Mouse (Mus musculus) forebrain, embryonic 13.5 days (tissue): Measurements from ENCODE around the gene Lrrc7. TPM values are rescaled to one million over a fixed set of nuclear protein-coding genes. Genes with fewer than 3 reads are reported as not detected.
A peak's percentile ranks its signal among the peaks of the same experiment; 100 is the strongest.

ENCODE experiments used
- ATAC-seq: fragments of 200-750 bp; cut with Nextera tagmentation; 2 replicates; pipeline ENCODE4 v1.8.0; 2017
- H3K27ac ChIP-seq: fragments of 300-500 bp; sonication (generic); 2 replicates; pipeline ENCODE4 v1.5.1; 2015; ENCODE audit warnings: inconsistent platforms, mild to moderate bottlenecking, moderate library complexity
- H3K27me3 ChIP-seq: fragments of 300-500 bp; sonication (generic); 2 replicates; pipeline ENCODE4 v1.6.1; 2015; ENCODE audit warnings: mild to moderate bottlenecking, inconsistent platforms
- H3K36me3 ChIP-seq: fragments of 300-500 bp; sonication (generic); 2 replicates; pipeline ENCODE4 v1.6.1; 2015; ENCODE audit warnings: mild to moderate bottlenecking, inconsistent platforms; ENCODE audit not compliant: poor library complexity, severe bottlenecking
- H3K4me1 ChIP-seq: fragments of 300-500 bp; sonication (generic); 2 replicates; pipeline ENCODE4 v1.6.1; 2015; ENCODE audit warnings: inconsistent platforms
- H3K4me2 ChIP-seq: fragments of 300-500 bp; sonication (generic); 2 replicates; pipeline ENCODE4 v1.6.1; 2015; ENCODE audit warnings: inconsistent platforms, mild to moderate bottlenecking, moderate library complexity
- H3K4me3 ChIP-seq: fragments of 300-500 bp; sonication (generic); 2 replicates; pipeline ENCODE4 v1.5.1; 2015; ENCODE audit warnings: mild to moderate bottlenecking, inconsistent platforms
- H3K9ac ChIP-seq: fragments of 300-500 bp; sonication (generic); 2 replicates; pipeline ENCODE4 v1.6.1; 2015; ENCODE audit warnings: mild to moderate bottlenecking, inconsistent platforms
- H3K9me3 ChIP-seq: fragments of 300-500 bp; sonication (generic); replicated peaks from 2 replicates; pipeline ENCODE4 v1.6.1; 2016; ENCODE audit warnings: inconsistent platforms
- WGBS: fragments of 180-500 bp; shearing (Covaris S2); methylation state at CpG from one replicate; pipeline ENCODE4 v1.1.7; 2015; 5-methylcytosine and 5-hydroxymethylcytosine counted together
- polyA plus RNA-seq: library from polyadenylated mRNA; unstranded; fragments of >200 nt; fragmentation: Nextera tagmentation; extraction: Ambion mirVana; gene quantifications from 2 replicates; pipeline ENCODE4 v1.2.1, GENCODE M21; 2015

The Lrrc7 gene
- polyA plus RNA-seq, 1 experiment from 2014 or later = 9.6 TPM

DNA sequence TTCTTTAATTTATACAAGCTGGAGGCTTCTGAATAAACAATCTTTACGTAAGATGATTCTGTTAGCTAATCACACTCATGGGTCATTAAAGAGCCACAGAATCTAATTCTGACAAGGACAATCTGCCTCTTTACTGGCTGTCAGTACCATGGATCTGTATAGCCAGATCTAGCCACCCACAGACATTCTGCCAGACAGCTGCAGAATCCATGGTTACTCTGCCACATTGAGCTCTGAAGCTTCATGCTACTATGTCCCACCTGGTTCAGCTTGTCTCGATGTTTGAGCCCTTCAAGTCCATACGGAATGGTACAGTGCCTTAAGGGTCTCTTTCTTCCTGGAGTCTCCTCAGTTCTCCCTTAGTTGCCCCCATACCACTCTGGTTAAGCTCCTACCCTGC lies 470.4 kb downstream of the Lrrc7 start:
- no peaks in the 10 kb centered on the region for H3K4me1 ChIP-seq
- H3K27me3 ChIP-seq = no peaks in the 10 kb centered on the region
- ATAC-seq = no peak
- 89% methylated on average over 3 of the region's 3 CpGs for WGBS
- H3K9me3 ChIP-seq = no peaks in the 10 kb centered on the region
- H3K36me3 ChIP-seq = no peaks in the 10 kb centered on the region
- no peak overlapping the region for H3K4me2 ChIP-seq
- no peak overlapping the region for H3K9ac ChIP-seq
- H3K27ac ChIP-seq = no peak overlapping the region
- no peak overlapping the region for H3K4me3 ChIP-seq

GRCm38 (mm10) chr3:158077828-158078227 lies 484.2 kb downstream of the Lrrc7 start:
- ATAC-seq = no peak

DNA sequence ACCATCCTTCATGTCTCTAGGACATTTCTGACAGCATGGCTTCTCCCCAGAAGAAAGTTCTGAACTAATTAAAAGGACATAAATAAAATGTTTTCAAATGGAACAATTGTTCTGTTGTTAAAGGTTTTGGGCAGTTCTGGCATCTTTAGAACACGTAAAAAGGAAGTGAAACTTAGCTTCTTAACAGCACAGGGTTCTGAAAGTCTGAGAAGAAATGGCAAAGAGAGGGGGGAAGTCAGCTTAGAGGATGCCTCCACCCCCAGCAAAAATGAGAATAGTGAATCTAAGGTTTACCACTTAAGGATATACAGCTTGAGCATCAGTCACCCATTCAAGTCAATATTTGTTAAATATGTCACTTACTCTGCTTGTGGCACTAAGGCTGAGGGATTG lies 484.6 kb downstream of the Lrrc7 start:
- Histone ChIP-seq H3K4me3 (no peak overlapping the region), H3K36me3 (no peaks in the 10 kb centered on the region), H3K9ac (no peak overlapping the region), H3K27ac (no peak overlapping the region), H3K4me1 (no peaks in the 10 kb centered on the region), H3K4me2 (no peak overlapping the region), H3K27me3 (no peaks in the 10 kb centered on the region), H3K9me3 (no peaks in the 10 kb centered on the region)
- no peak for ATAC-seq
- 52% methylated on average over 1 of the region's 1 CpGs for WGBS

More at GRCm38 (mm10) chr3:158077828-158078227, 484.2 kb downstream of the Lrrc7 start:
- H3K9me3 ChIP-seq = no peaks in the 10 kb centered on the region
- H3K9ac ChIP-seq = no peak overlapping the region
- 76% methylated on average over 5 of the region's 5 CpGs for WGBS
- no peak overlapping the region for H3K4me3 ChIP-seq
- H3K36me3 ChIP-seq = no peaks in the 10 kb centered on the region
- H3K27me3 ChIP-seq = no peaks in the 10 kb centered on the region
- no peak overlapping the region for H3K27ac ChIP-seq
- H3K4me1 ChIP-seq = no peaks in the 10 kb centered on the region
- no peak overlapping the region for H3K4me2 ChIP-seq

- Histone ChIP-seq H3K9me3 (no peaks in the 10 kb centered on the region), H3K9ac (no peak overlapping the region), H3K4me2 (no peak overlapping the region), H3K4me1 (no peaks in the 10 kb centered on the region), H3K36me3 (no peaks in the 10 kb centered on the region), H3K4me3 (no peak overlapping the region), H3K27me3 (no peaks in the 10 kb centered on the region), H3K27ac (no peak overlapping the region)
- 44% methylated on average over 4 of the region's 4 CpGs for WGBS
- peak; percentile 25; the same call in 1 of the 2 replicates for ATAC-seq
These were observed 485.2 kb downstream of the Lrrc7 start for GRCm38 (mm10) chr3:158076685-158077379.

- ATAC-seq = no peak
- Histone ChIP-seq H3K27me3 (no peaks in the 10 kb centered on the region), H3K9me3 (no peaks in the 10 kb centered on the region), H3K9ac (no peak overlapping the region), H3K4me2 (no peak overlapping the region), H3K36me3 (no peaks in the 10 kb centered on the region), H3K4me3 (no peak overlapping the region), H3K4me1 (no peaks in the 10 kb centered on the region), H3K27ac (no peak overlapping the region)
- 87% methylated on average over 2 of the region's 2 CpGs for WGBS
These were observed 487.0 kb downstream of the Lrrc7 start for GRCm38 (mm10) chr3:158075004-158075403.

GRCm38 (mm10) chr3:158068613-158069263 lies 493.3 kb downstream of the Lrrc7 start:
- ATAC-seq = no peak
- 69% methylated on average over 9 of the region's 9 CpGs for WGBS
- no peak overlapping the region for H3K4me3 ChIP-seq

GRCm38 (mm10) chr3:158067916-158068315 lies 494.1 kb downstream of the Lrrc7 start:
- no peak overlapping the region for H3K9ac ChIP-seq
- no peaks in the 10 kb centered on the region for H3K4me1 ChIP-seq
- no peaks in the 10 kb centered on the region for H3K9me3 ChIP-seq
- H3K4me2 ChIP-seq = no peak overlapping the region
- no peaks in the 10 kb centered on the region for H3K27me3 ChIP-seq
- no peak overlapping the region for H3K27ac ChIP-seq
- H3K4me3 ChIP-seq = no peak overlapping the region
- WGBS = 88% methylated on average over 7 of the region's 7 CpGs
- no peak for ATAC-seq
- H3K36me3 ChIP-seq = peaks cover 22% of the 10 kb centered on the region

More at GRCm38 (mm10) chr3:158068613-158069263, 493.3 kb downstream of the Lrrc7 start:
- Histone ChIP-seq H3K9ac (no peak overlapping the region), H3K36me3 (peaks cover 19% of the 10 kb centered on the region), H3K27me3 (no peaks in the 10 kb centered on the region), H3K27ac (no peak overlapping the region), H3K4me1 (no peaks in the 10 kb centered on the region), H3K9me3 (no peaks in the 10 kb centered on the region), H3K4me2 (no peak overlapping the region)

GRCm38 (mm10) chr3:158065256-158065655 lies 496.8 kb downstream of the Lrrc7 start:
- Histone ChIP-seq H3K4me2 (no peak overlapping the region), H3K4me1 (no peaks in the 10 kb centered on the region), H3K4me3 (no peak overlapping the region), H3K27ac (no peak overlapping the region), H3K36me3 (peaks cover 29% of the 10 kb centered on the region), H3K9ac (no peak overlapping the region), H3K27me3 (no peaks in the 10 kb centered on the region), H3K9me3 (no peaks in the 10 kb centered on the region)
- ATAC-seq = no peak
- WGBS = 91% methylated on average over 2 of the region's 2 CpGs

DNA sequence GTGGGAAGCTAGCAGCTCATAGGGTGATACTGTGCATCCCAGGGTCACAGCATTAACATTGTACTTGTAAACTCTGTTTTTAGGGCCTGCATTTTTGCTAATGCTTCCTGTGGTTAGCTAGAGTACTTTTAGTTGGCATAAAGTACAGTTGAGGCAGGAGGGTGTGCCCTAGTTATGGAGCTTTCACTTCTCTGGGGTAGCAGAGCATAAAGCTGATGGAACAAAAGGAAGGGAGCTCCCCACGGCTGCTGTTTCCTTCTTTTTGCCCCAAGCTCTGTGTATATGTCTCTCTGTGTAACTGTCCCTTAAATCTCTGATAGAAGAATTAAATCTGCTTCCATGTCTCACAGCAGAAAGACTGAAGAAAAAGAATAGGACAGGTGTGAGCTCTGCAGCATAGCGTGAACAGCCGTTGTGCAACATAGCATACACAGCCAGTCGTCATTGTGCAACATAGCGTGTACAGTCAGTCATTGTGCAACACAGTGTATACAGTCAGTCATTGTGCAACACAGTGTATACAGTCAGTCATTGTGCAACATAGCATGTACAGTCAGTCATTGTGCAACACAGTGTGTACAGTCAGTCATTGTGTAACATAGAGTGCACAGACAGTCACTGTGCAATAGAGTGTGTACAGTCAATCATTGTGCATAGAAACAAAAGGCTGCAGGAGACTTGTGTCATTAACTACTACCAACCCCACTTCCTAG lies 500.1 kb downstream of the Lrrc7 start:
- 91% methylated on average over 5 of the region's 5 CpGs for WGBS
- H3K36me3 ChIP-seq = peaks cover 44% of the 10 kb centered on the region
- H3K27me3 ChIP-seq = no peaks in the 10 kb centered on the region
- H3K27ac ChIP-seq = no peak overlapping the region
- no peak overlapping the region for H3K4me3 ChIP-seq
- no peaks in the 10 kb centered on the region for H3K9me3 ChIP-seq
- no peaks in the 10 kb centered on the region for H3K4me1 ChIP-seq
- 0 out of 2 replicates have a peak, but pooled peaks have one; percentile 50 for ATAC-seq
- H3K9ac ChIP-seq = no peak overlapping the region
- no peak overlapping the region for H3K4me2 ChIP-seq

GRCm38 (mm10) chr3:158060621-158061291 lies 501.3 kb downstream of the Lrrc7 start:
- ATAC-seq = no peak
- no peak overlapping the region for H3K27ac ChIP-seq
- no peaks in the 10 kb centered on the region for H3K27me3 ChIP-seq
- H3K9me3 ChIP-seq = no peaks in the 10 kb centered on the region
- no peak overlapping the region for H3K9ac ChIP-seq
- no peak overlapping the region for H3K4me2 ChIP-seq
- 91% methylated on average over 2 of the region's 2 CpGs for WGBS
- no peak overlapping the region for H3K4me3 ChIP-seq
- H3K36me3 ChIP-seq = peaks cover 53% of the 10 kb centered on the region
- no peaks in the 10 kb centered on the region for H3K4me1 ChIP-seq

DNA sequence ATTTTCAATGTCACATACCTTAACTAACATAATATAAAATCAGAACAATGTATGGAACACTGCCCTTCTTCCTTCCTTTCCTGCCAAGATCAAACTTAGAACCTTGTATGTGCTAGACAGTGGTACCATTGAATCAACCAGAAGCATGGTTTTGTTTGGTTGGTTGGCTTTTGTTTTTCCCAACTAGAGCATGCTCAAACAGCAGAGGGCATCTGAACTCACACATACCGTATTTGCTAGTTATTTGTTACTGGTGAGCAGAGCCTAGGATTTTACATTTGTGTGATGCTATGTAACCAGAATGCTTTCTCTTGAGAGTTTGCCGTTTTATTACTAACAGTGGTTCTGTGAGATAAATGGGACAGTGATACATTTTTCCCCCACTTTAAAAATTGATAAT lies 512.5 kb downstream of the Lrrc7 start:
- H3K27ac ChIP-seq = no peak overlapping the region
- H3K27me3 ChIP-seq = no peaks in the 10 kb centered on the region
- WGBS = 84% methylated on average over 2 of the region's 2 CpGs
- H3K4me3 ChIP-seq = no peak overlapping the region
- H3K9ac ChIP-seq = no peak overlapping the region
- no peak overlapping the region for H3K4me2 ChIP-seq
- ATAC-seq = no peak
- H3K9me3 ChIP-seq = no peaks in the 10 kb centered on the region
- H3K36me3 ChIP-seq = peaks cover 30% of the 10 kb centered on the region
- H3K4me1 ChIP-seq = no peaks in the 10 kb centered on the region

DNA sequence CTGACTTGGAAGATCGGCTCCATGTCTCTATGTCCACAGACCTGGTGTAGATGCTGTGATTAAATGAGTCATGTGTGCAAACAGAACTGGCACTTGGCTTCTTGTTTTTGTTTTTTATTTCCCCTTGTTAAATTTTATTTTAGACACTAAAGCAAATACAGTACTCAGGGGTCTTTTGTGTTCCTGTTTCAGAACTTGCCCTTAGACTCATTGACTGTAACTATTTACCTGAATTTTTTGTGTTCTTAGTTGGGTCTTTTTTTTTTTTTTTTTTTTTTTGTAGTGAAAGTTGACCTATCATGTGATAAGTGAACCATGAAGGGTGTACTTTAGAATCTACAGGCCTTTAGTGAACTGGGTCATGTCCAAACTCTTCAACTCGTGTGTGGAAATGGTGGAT lies 521.3 kb downstream of the Lrrc7 start:
- Histone ChIP-seq H3K36me3 (no peaks in the 10 kb centered on the region; the same call in 1 of the 2 replicates), H3K4me1 (peaks cover 8% of the 10 kb centered on the region), H3K27ac (no peak overlapping the region), H3K27me3 (no peaks in the 10 kb centered on the region), H3K9me3 (no peaks in the 10 kb centered on the region), H3K4me2 (no peak overlapping the region), H3K9ac (no peak overlapping the region), H3K4me3 (no peak overlapping the region)
- no peak for ATAC-seq
- WGBS = 90% methylated on average over 2 of the region's 2 CpGs
